In genomic region chr17:81250748-81251147, GRCm38 (mm10) we compare ENCODE assay signal across 14 mouse cellular contexts.
DNase-seq lines count a peak whose midpoint lies in the region; ATAC-seq and TF ChIP-seq lines count a peak whose summit lies in the region.
"Had no signal": no experiment of that assay in that cellular context is flagged by ENCODE, and none has a peak within 500 bp of the region (broad histone marks: within the 10 kb centered on the region; RNA-seq: fewer than 3 reads in every experiment).

No protein-coding gene starts in this region.

- H3K36me3 ChIP-seq in midbrain, postnatal 0 days (ENCODE audit: insufficient read depth, low read length): no peaks in the 10 kb centered on the region
- no peaks in the 10 kb centered on the region for H3K36me3 ChIP-seq in midbrain, embryonic 10.5 days
- H3K36me3 ChIP-seq in forebrain, postnatal 0 days (ENCODE audit: insufficient read depth): no peaks in the 10 kb centered on the region
- no peaks in the 10 kb centered on the region for H3K36me3 ChIP-seq in hindbrain, embryonic 12.5 days
- H3K36me3 ChIP-seq: hindbrain, embryonic 15.5 days; liver, embryonic 12.5 days; midbrain, embryonic 12.5 days had no signal

- no peaks in the 10 kb centered on the region for H3K9me3 ChIP-seq in midbrain, postnatal 0 days (ENCODE audit: low read length)
- no peaks in the 10 kb centered on the region for H3K9me3 ChIP-seq in midbrain, embryonic 10.5 days (replicated peaks)
- no peaks in the 10 kb centered on the region for H3K9me3 ChIP-seq in forebrain, postnatal 0 days (ENCODE audit: low read length)
- no peaks in the 10 kb centered on the region for H3K9me3 ChIP-seq in hindbrain, embryonic 12.5 days (replicated peaks)
- H3K9me3 ChIP-seq: hindbrain, embryonic 15.5 days; liver, embryonic 12.5 days; midbrain, embryonic 12.5 days had no signal

- no peak overlapping the region for H3K4me2 ChIP-seq in midbrain, postnatal 0 days (ENCODE audit: low read depth, low read length, poor library complexity, severe bottlenecking)
- no peak overlapping the region for H3K4me2 ChIP-seq in forebrain, postnatal 0 days (ENCODE audit: low read depth)
- no peak overlapping the region for H3K4me2 ChIP-seq in hindbrain, embryonic 12.5 days (replicated peaks)
- H3K4me2 ChIP-seq: hindbrain, embryonic 15.5 days; liver, embryonic 12.5 days; midbrain, embryonic 12.5 days had no signal

- H3K4me1 ChIP-seq in midbrain, postnatal 0 days (ENCODE audit: insufficient read depth, low read length): no peaks in the 10 kb centered on the region
- H3K4me1 ChIP-seq in midbrain, embryonic 10.5 days: no peaks in the 10 kb centered on the region
- H3K4me1 ChIP-seq in forebrain, postnatal 0 days (ENCODE audit: insufficient read depth): no peaks in the 10 kb centered on the region
- no peaks in the 10 kb centered on the region for H3K4me1 ChIP-seq in hindbrain, embryonic 12.5 days
- H3K4me1 ChIP-seq: hindbrain, embryonic 15.5 days; liver, embryonic 12.5 days; midbrain, embryonic 12.5 days had no signal

- H3K27me3 ChIP-seq in midbrain, postnatal 0 days (ENCODE audit: insufficient read depth, low read length): no peaks in the 10 kb centered on the region
- H3K27me3 ChIP-seq in midbrain, embryonic 10.5 days (ENCODE audit: low read depth, poor library complexity, severe bottlenecking): no peaks in the 10 kb centered on the region
- H3K27me3 ChIP-seq in forebrain, postnatal 0 days (ENCODE audit: insufficient read depth, low read length): no peaks in the 10 kb centered on the region
- no peaks in the 10 kb centered on the region for H3K27me3 ChIP-seq in hindbrain, embryonic 12.5 days
- H3K27me3 ChIP-seq: hindbrain, embryonic 15.5 days; liver, embryonic 12.5 days; midbrain, embryonic 12.5 days had no signal

- no peak overlapping the region for H3K4me3 ChIP-seq in midbrain, postnatal 0 days (ENCODE audit: low read depth, low read length)
- no peak overlapping the region for H3K4me3 ChIP-seq in midbrain, embryonic 10.5 days
- H3K4me3 ChIP-seq in forebrain, postnatal 0 days (ENCODE audit: low read depth, low read length): no peak overlapping the region
- no peak overlapping the region for H3K4me3 ChIP-seq in hindbrain, embryonic 12.5 days
- H3K4me3 ChIP-seq: hindbrain, embryonic 15.5 days; liver, embryonic 12.5 days; midbrain, embryonic 12.5 days had no signal

- intact Hi-C loops in heart, postnatal 25 days (cut with DNase I): no loop called here
- intact Hi-C loops in left cerebral cortex, postnatal 36 days (cut with DNase I): no loop called here

- H3K9ac ChIP-seq in midbrain, postnatal 0 days (replicated peaks; ENCODE audit: low read length, poor library complexity, severe bottlenecking): no peak overlapping the region
- H3K9ac ChIP-seq in forebrain, postnatal 0 days: no peak overlapping the region
- no peak overlapping the region for H3K9ac ChIP-seq in hindbrain, embryonic 12.5 days
- H3K9ac ChIP-seq: hindbrain, embryonic 15.5 days; liver, embryonic 12.5 days; midbrain, embryonic 12.5 days had no signal

- WGBS in midbrain, postnatal 0 days: 79% methylated on average over 3 of the region's 3 CpGs
- 81% methylated on average over 3 of the region's 3 CpGs for WGBS in midbrain, embryonic 10.5 days
- WGBS in forebrain, postnatal 0 days: 55% methylated on average over 3 of the region's 3 CpGs
- 68% methylated on average over 3 of the region's 3 CpGs for WGBS in hindbrain, embryonic 12.5 days

- ATAC-seq in midbrain, postnatal 0 days (ENCODE audit: low FRiP score): no peak
- peak; percentile 42; the same call in 1 of the 2 replicates for ATAC-seq in forebrain, postnatal 0 days
- no peak for ATAC-seq in hindbrain, embryonic 12.5 days (ENCODE audit: low FRiP score)
- ATAC-seq: liver, embryonic 12.5 days had no signal

- H3K27ac ChIP-seq in midbrain, postnatal 0 days (ENCODE audit: low read depth, low read length): no peak overlapping the region
- no peak overlapping the region for H3K27ac ChIP-seq in midbrain, embryonic 10.5 days (replicated peaks)
- H3K27ac ChIP-seq in forebrain, postnatal 0 days (ENCODE audit: low read depth, low read length): no peak overlapping the region
- no peak overlapping the region for H3K27ac ChIP-seq in hindbrain, embryonic 12.5 days
- H3K27ac ChIP-seq: hindbrain, embryonic 15.5 days; liver, embryonic 12.5 days; midbrain, embryonic 12.5 days had no signal

- TF ChIP-seq CTCF in midbrain, postnatal 0 days (IDR thresholded peaks at IDR 0.05): no peak
- no peak for TF ChIP-seq CTCF in forebrain, postnatal 0 days (IDR thresholded peaks at IDR 0.05; ENCODE audit: low read depth)

- peak; percentile 79 for DNase-seq in heart, adult 11 months
- no peak for DNase-seq in heart, postnatal 25 days (ENCODE audit: low spot score)
- DNase-seq in midbrain, postnatal 0 days (ENCODE audit: low spot score): peak; percentile 43
- DNase-seq in midbrain, embryonic 10.5 days (ENCODE audit: low spot score): no peak
- DNase-seq in forebrain, postnatal 0 days: peak; percentile 48
- no peak for DNase-seq in c-Kit-positive CD71-positive TER-119-positive erythroid progenitor cells, embryonic 14.5 days (ENCODE audit: low spot score)
- DNase-seq in left cerebral cortex, postnatal 36 days (ENCODE audit: low spot score in 2 of 2): no peak
- DNase-seq: gastrocnemius, postnatal 25 days; lung, postnatal 14 days; thymus, postnatal 36 days had no signal

Comparison
In these comparisons a context has a peak if more than half of its experiments do, and no peak if none do; other contexts are left out.
1. DNase-seq: peak in heart, adult 11 months (single experiment), midbrain, postnatal 0 days (single experiment) and forebrain, postnatal 0 days (single experiment); none in heart, postnatal 25 days (single experiment), midbrain, embryonic 10.5 days (single experiment), c-Kit-positive CD71-positive TER-119-positive erythroid progenitor cells, embryonic 14.5 days (single experiment) and left cerebral cortex, postnatal 36 days (0 of 2).